Mouse (Mus musculus) left cerebral cortex, adult 9 months (tissue): ENCODE results near the gene Tssk1.

Experiments used
- DNase-seq, 2 experiments: peaks; one replicate each; pipeline ENCODE4 v3.0.0; 2022; ENCODE audit warnings: low spot score in 2 of 2

Gene Tssk1

GRCm38 (mm10) chr16:17943466-17943865 lies 49.4 kb downstream of the Tssk1 start:
- no peak for DNase-seq

DNA sequence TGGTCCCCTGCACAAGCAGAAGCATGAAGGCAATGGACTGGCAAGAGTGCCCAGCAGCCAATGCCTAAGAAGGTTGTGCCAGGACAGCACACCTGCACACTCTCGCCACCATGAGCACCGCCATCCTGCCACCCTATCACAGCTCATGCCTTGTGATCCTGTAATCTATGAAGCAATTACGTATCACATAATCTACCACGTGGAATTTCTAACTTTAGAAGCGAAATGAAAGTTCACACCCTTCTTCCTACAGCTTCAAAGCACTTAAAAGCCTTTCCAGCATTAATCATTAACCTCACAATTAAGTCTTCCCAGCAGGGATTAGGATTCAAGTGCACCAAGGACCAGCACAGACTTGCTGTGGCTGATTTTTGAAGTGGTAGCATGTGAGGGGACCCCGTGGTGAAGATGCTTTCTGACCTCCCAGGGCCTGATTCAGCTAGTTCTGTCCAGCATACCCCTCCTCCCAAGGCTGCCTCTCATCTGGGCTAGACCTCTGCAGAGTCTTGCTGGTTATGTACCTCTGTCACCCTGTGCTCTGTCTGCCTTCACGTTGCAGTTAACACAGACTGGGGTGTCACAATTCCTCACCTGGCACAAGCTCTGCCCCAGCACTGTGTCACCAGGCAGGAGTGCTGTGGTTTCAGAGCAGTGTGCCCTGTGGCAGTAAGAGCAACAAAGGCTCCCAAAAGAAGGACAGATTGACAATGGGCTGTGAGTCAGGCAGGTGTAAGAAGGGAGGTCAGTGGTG lies 51.2 kb downstream of the Tssk1 start:
- DNase-seq: no peak
